Mouse (Mus musculus) liver, embryonic 11.5 days (tissue): ENCODE data around the gene Gm21789. TPM values are rescaled to one million over a fixed set of nuclear protein-coding genes. Genes with fewer than 3 reads are reported as not detected.
"Not testable (repeated sequence)": the region's sequence is repeated elsewhere in the genome, so short reads cannot be mapped to it uniquely, and the experiment has no call there.

Experiments used
- ATAC-seq: fragments of 200-750 bp; cut with Nextera tagmentation; replicated peaks from 2 replicates; pipeline ENCODE4 v1.8.0; 2017; ENCODE audit warnings: moderate number of reproducible peaks, mild to moderate bottlenecking, moderate TSS enrichment, moderate library complexity; ENCODE audit not compliant: low FRiP score
- DNase-seq: peaks from one replicate; pipeline ENCODE4 v3.0.0-alpha.2; 2017; ENCODE audit warnings: low spot score
- H3K27ac ChIP-seq: fragments of 300-500 bp; sonication (generic); 2 replicates; pipeline ENCODE4 v1.5.1; 2014; ENCODE audit warnings: mild to moderate bottlenecking, low read depth, low read length, control low read depth
- H3K27me3 ChIP-seq: fragments of 300-500 bp; sonication (generic); replicated peaks from 2 replicates; pipeline ENCODE4 v1.6.1; 2014; ENCODE audit warnings: low read length, mixed read lengths; ENCODE audit not compliant: control insufficient read depth, insufficient read depth
- H3K36me3 ChIP-seq: fragments of 300-500 bp; sonication (generic); 2 replicates; pipeline ENCODE4 v1.6.1; 2014; ENCODE audit warnings: mild to moderate bottlenecking, low read length, moderate library complexity, mixed read lengths; ENCODE audit not compliant: control insufficient read depth, insufficient read depth
- H3K4me1 ChIP-seq: fragments of 300-500 bp; sonication (generic); replicated peaks from 2 replicates; pipeline ENCODE4 v1.6.1; 2014; ENCODE audit warnings: low read length, mixed read lengths; ENCODE audit not compliant: control insufficient read depth, insufficient read depth
- H3K4me2 ChIP-seq: fragments of 300-500 bp; sonication (generic); 2 replicates; pipeline ENCODE4 v1.6.1; 2014; ENCODE audit warnings: mild to moderate bottlenecking, control low read depth, moderate library complexity
- H3K4me3 ChIP-seq: fragments of 300-500 bp; sonication (generic); 2 replicates; pipeline ENCODE4 v1.5.1; 2014; ENCODE audit warnings: low read depth, low read length, control low read depth
- H3K9ac ChIP-seq: fragments of 300-500 bp; sonication (generic); 2 replicates; pipeline ENCODE4 v1.6.1; 2014; ENCODE audit warnings: low read depth, low read length, control low read depth
- H3K9me3 ChIP-seq: fragments of 300-500 bp; sonication (generic); 2 replicates; pipeline ENCODE4 v1.6.1; 2016; ENCODE audit warnings: low read length, inconsistent platforms, mixed read lengths; ENCODE audit not compliant: control insufficient read depth
- WGBS: fragments of 180-500 bp; shearing (Covaris S2); extraction: QIAGEN DNeasy Blood & Tissue Kit; methylation state at CpG from one replicate; pipeline ENCODE4 v1.1.7; 2014; 5-methylcytosine and 5-hydroxymethylcytosine counted together
- polyA plus RNA-seq: library from polyadenylated mRNA; unstranded; fragments of >200 nt; fragmentation: Nextera tagmentation; extraction: Ambion mirVana; gene quantifications from 2 replicates; pipeline ENCODE4 v1.2.1, GENCODE M21; 2014

Gene Gm21789
- polyA plus RNA-seq, result not detected in 2 replicates

GRCm38 (mm10) chrX:32941468-32941867, at the start of gene Gm21789:
Gene Gm21789, plus strand, starts transcription at chrX:32941768.
- H3K4me1 ChIP-seq, H3K9ac ChIP-seq, H3K36me3 ChIP-seq, H3K9me3 ChIP-seq, H3K4me2 ChIP-seq, DNase-seq, H3K27me3 ChIP-seq, H3K27ac ChIP-seq, H3K4me3 ChIP-seq, ATAC-seq: not testable (repeated sequence)
- WGBS, result no CpG with 5 or more reads among the region's 1 CpGs

GRCm38 (mm10) chrX:32894325-32894724, 47.2 kb upstream of the Gm21789 start, which contains the start of gene Btbd35f30:
Gene Btbd35f30, plus strand, starts transcription at chrX:32894625.
- DNase-seq, H3K27ac ChIP-seq, H3K9ac ChIP-seq, H3K9me3 ChIP-seq, H3K4me3 ChIP-seq, ATAC-seq, H3K36me3 ChIP-seq, H3K4me2 ChIP-seq, H3K4me1 ChIP-seq, H3K27me3 ChIP-seq: not testable (repeated sequence)
- no CpG with 5 or more reads among the region's 4 CpGs for WGBS

DNA sequence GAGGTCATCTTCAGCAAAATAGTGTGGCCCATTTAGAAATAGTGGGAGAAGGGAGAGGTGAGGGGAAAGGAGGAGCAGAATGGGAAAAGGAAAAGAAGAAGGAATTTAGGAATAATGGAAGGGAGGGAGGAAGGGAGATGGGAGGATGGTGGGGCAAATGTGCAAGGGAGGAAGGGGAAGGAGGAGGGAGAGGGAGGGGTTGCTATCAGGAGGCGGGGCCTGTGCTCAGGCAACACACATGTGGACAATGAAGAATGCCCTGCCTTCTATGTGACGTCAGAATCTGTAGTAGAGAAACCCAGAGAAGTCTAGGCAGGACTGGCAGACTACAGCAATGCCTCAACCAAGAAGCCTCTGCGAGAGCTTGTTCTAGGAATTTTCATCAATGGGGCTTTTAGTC, 32.0 kb downstream of the Gm21789 start, which contains the start of gene Btbd35f5:
Gene Btbd35f5, plus strand, starts transcription at position 301 of the 400 bp plus-strand sequence.
- H3K9me3 ChIP-seq, H3K9ac ChIP-seq, H3K27me3 ChIP-seq, H3K4me3 ChIP-seq, ATAC-seq, H3K27ac ChIP-seq, H3K36me3 ChIP-seq, H3K4me2 ChIP-seq, DNase-seq, H3K4me1 ChIP-seq: not testable (repeated sequence)
- WGBS, result no CpG with 5 or more reads among the region's 3 CpGs

Other genes with a start within 250 kb of the Gm21789 start
- not detected in 2 replicates for gene Btbd35f21, start 215.7 kb upstream of the Gm21789 start, polyA plus RNA-seq
- not detected in 2 replicates for gene Btbd35f30, start 47.1 kb upstream of the Gm21789 start, polyA plus RNA-seq
- not detected in 2 replicates for gene Btbd35f5, start 32.1 kb downstream of the Gm21789 start, polyA plus RNA-seq